Mouse (Mus musculus) macrophage (primary cell): ENCODE measurements around the gene Klhdc8a. TPM values are rescaled to one million over a fixed set of nuclear protein-coding genes. Genes with fewer than 3 reads are reported as not detected.

Source experiments
- H3K27ac ChIP-seq: fragments of 350-480 bp; formaldehyde crosslinking; 2 replicates; pipeline ENCODE4 v1.9.0; 2021
- H3K36me3 ChIP-seq: fragments of 350-480 bp; formaldehyde crosslinking; 2 replicates; pipeline ENCODE4 v1.9.0; 2021; ENCODE audit errors: inconsistent target
- H3K4me3 ChIP-seq: fragments of 350-480 bp; formaldehyde crosslinking; 2 replicates; pipeline ENCODE4 v1.9.0; 2021; ENCODE audit errors: inconsistent target
- H3K79me2 ChIP-seq: fragments of 350-480 bp; formaldehyde crosslinking; 2 replicates; pipeline ENCODE4 v1.9.0; 2021; ENCODE audit errors: inconsistent target
- WGBS: methylation state at CpG from one replicate; pipeline ENCODE4 v1.1.7; 2026; ENCODE audit warnings: inconsistent platforms; ENCODE audit not compliant: missing documents; 5-methylcytosine and 5-hydroxymethylcytosine counted together
- polyA plus RNA-seq: library from polyadenylated mRNA; stranded (reverse); fragments of 250-400 nt; gene quantifications from 3 replicates; pipeline ENCODE4 v1.2.4, GENCODE M21; 2018; ENCODE audit warnings: inconsistent platforms

Gene Klhdc8a
- polyA plus RNA-seq, 1 experiment from 2014 or later: not detected

GRCm38 (mm10) chr1:132317894-132318863 is 19.8 kb downstream of the Klhdc8a start:
- 4% methylated on average over 8 of the region's 8 CpGs for WGBS
- Histone ChIP-seq H3K27ac (peak overlapping the region; percentile 91), H3K36me3 (peaks cover 20% of the 10 kb centered on the region; the same call in 1 of the 2 replicates), H3K4me3 (peak overlapping the region; percentile 56), H3K79me2 (peaks cover 67% of the 10 kb centered on the region)

GRCm38 (mm10) chr1:132319242-132319641 is 20.8 kb downstream of the Klhdc8a start:
- Histone ChIP-seq H3K27ac (peak overlapping the region; percentile 91), H3K4me3 (no peak overlapping the region), H3K36me3 (peaks cover 26% of the 10 kb centered on the region; the same call in 1 of the 2 replicates), H3K79me2 (peaks cover 77% of the 10 kb centered on the region)
- WGBS: 11% methylated on average over 5 of the region's 5 CpGs

GRCm38 (mm10) chr1:132321821-132322580 is 23.6 kb downstream of the Klhdc8a start:
- WGBS: 89% methylated on average over 5 of the region's 7 CpGs
- Histone ChIP-seq H3K4me3 (no peak overlapping the region), H3K27ac (no peak overlapping the region), H3K79me2 (peaks cover 98% of the 10 kb centered on the region), H3K36me3 (peaks cover 53% of the 10 kb centered on the region)

GRCm38 (mm10) chr1:132322711-132323542 is 24.5 kb downstream of the Klhdc8a start:
- Histone ChIP-seq H3K4me3 (no peak overlapping the region), H3K36me3 (peaks cover 62% of the 10 kb centered on the region), H3K27ac (no peak overlapping the region), H3K79me2 (peaks cover 90% of the 10 kb centered on the region)
- 90% methylated on average over 13 of the region's 13 CpGs for WGBS

GRCm38 (mm10) chr1:132326777-132327176 is 28.4 kb downstream of the Klhdc8a start:
- WGBS: 89% methylated on average over 9 of the region's 9 CpGs
- no peak overlapping the region for H3K4me3 ChIP-seq

GRCm38 (mm10) chr1:132327477-132327876 is 29.1 kb downstream of the Klhdc8a start:
- peaks cover 74% of the 10 kb centered on the region for H3K36me3 ChIP-seq
- H3K4me3 ChIP-seq: no peak overlapping the region
- no peak overlapping the region for H3K27ac ChIP-seq
- H3K79me2 ChIP-seq: peaks cover 45% of the 10 kb centered on the region
- WGBS: 91% methylated on average over 17 of the region's 17 CpGs

More at GRCm38 (mm10) chr1:132326777-132327176, 28.4 kb downstream of the Klhdc8a start:
- no peak overlapping the region for H3K27ac ChIP-seq
- peaks cover 52% of the 10 kb centered on the region for H3K79me2 ChIP-seq
- peaks cover 71% of the 10 kb centered on the region for H3K36me3 ChIP-seq

- 94% methylated on average over 3 of the region's 3 CpGs for WGBS
- Histone ChIP-seq H3K27ac (no peak overlapping the region), H3K79me2 (peaks cover 34% of the 10 kb centered on the region), H3K36me3 (peaks cover 72% of the 10 kb centered on the region), H3K4me3 (no peak overlapping the region)
These were observed 30.1 kb downstream of the Klhdc8a start for GRCm38 (mm10) chr1:132328565-132328964.

- WGBS: 88% methylated on average over 7 of the region's 7 CpGs
- Histone ChIP-seq H3K79me2 (peaks cover 23% of the 10 kb centered on the region; the same call in 1 of the 2 replicates), H3K27ac (no peak overlapping the region), H3K4me3 (no peak overlapping the region), H3K36me3 (peaks cover 66% of the 10 kb centered on the region)
These were observed 31.2 kb downstream of the Klhdc8a start for GRCm38 (mm10) chr1:132329656-132330055.

GRCm38 (mm10) chr1:132330397-132330796 is 32.0 kb downstream of the Klhdc8a start:
- Histone ChIP-seq H3K79me2 (peaks cover 16% of the 10 kb centered on the region; the same call in 1 of the 2 replicates), H3K27ac (no peak overlapping the region), H3K4me3 (no peak overlapping the region), H3K36me3 (peaks cover 58% of the 10 kb centered on the region)
- WGBS: 96% methylated on average over 15 of the region's 15 CpGs

- WGBS: 84% methylated on average over 17 of the region's 17 CpGs
- Histone ChIP-seq H3K27ac (no peak overlapping the region), H3K36me3 (peaks cover 50% of the 10 kb centered on the region), H3K4me3 (no peak overlapping the region), H3K79me2 (peaks cover 7% of the 10 kb centered on the region; the same call in 1 of the 2 replicates)
These were observed 32.9 kb downstream of the Klhdc8a start for GRCm38 (mm10) chr1:132331283-132331682.

- Histone ChIP-seq H3K27ac (no peak overlapping the region), H3K79me2 (no peaks in the 10 kb centered on the region; the same call in 1 of the 2 replicates), H3K4me3 (no peak overlapping the region), H3K36me3 (peaks cover 32% of the 10 kb centered on the region)
- WGBS: 89% methylated on average over 2 of the region's 2 CpGs
These were observed 34.8 kb downstream of the Klhdc8a start for GRCm38 (mm10) chr1:132333201-132333600.

GRCm38 (mm10) chr1:132333675-132334141 is 35.3 kb downstream of the Klhdc8a start:
- Histone ChIP-seq H3K4me3 (no peak overlapping the region), H3K27ac (no peak overlapping the region), H3K36me3 (peaks cover 32% of the 10 kb centered on the region), H3K79me2 (no peaks in the 10 kb centered on the region)
- WGBS: 88% methylated on average over 4 of the region's 4 CpGs

GRCm38 (mm10) chr1:132334178-132334801 is 35.9 kb downstream of the Klhdc8a start:
- Histone ChIP-seq H3K27ac (no peak overlapping the region), H3K4me3 (no peak overlapping the region), H3K36me3 (peaks cover 32% of the 10 kb centered on the region), H3K79me2 (no peaks in the 10 kb centered on the region)
- WGBS: 76% methylated on average over 6 of the region's 6 CpGs
